Mouse (Mus musculus) gastrocnemius, postnatal 14 days (tissue): ENCODE data around the gene Rorb. TPM values are rescaled to one million over a fixed set of nuclear protein-coding genes. Genes with fewer than 3 reads are reported as not detected.

ENCODE experiments used
- DNase-seq: peaks from one replicate; pipeline ENCODE4 v3.0.0; 2021; ENCODE audit warnings: mixed read lengths
- intact Hi-C: fragments of 180-260 bp; cut with DNase I; formaldehyde crosslinking; loops from one replicate; pipeline ENCODE4 v1.15.1; 2025; ENCODE audit warnings: low total_unique reads
- total RNA-seq, 2 experiments: library from RNA; stranded (reverse); gene quantifications; 2 replicates each; pipeline ENCODE4 v1.2.3; 2021

The Rorb gene
- total RNA-seq, 2 experiments from 2014 or later: 0.23 to 0.33 TPM

DNA sequence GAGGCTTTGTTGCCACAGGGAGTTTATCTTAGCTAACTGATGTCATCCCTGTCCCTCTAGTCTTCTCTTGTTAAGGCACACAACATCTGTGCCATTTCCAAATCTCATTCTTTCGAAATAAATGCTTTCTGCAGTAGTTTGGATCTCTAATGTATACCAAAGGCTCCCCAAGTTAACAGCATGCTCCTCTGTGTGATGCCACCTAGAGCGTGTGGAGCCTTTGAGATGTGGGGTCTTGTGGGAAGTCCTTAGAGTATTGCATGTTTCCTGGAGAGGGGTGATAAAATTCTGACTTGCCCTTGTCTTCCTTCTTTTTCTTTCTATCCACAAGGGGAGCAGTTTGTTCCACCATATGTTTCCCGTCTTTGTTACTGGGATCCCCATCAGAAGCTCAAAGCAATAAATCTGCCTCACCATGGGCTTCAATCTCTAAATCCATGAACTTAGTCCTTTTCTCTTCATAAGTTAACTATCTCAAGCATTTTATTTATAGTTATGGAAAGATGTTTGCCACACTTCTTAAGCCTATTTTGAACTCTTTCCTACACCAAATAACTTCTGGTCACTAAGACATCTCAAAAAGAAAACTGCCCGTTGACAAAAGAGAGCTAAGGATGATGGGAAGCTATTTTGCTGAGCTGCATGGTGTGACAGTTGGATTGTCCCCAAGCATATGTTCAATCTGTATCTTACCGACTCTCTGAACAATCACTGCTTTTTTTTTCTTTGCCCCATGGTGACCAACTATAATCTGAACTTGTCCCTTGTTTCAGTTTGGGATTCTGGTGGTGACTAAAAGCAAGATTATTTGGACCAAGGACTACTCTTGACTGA lies 76.3 kb downstream of the Rorb start:
- DNase-seq: no peak
- intact Hi-C loops: no loop called here

- DNase-seq: no peak
- intact Hi-C loops: no loop called here
Measured at GRCm38 (mm10) chr19:19033974-19034373, 77.0 kb downstream of the Rorb start.

GRCm38 (mm10) chr19:19005144-19005543 lies 105.9 kb downstream of the Rorb start:
- intact Hi-C loops: no loop called here

GRCm38 (mm10) chr19:19004023-19004656 lies 106.9 kb downstream of the Rorb start:
- intact Hi-C loops: no loop called here
- no peak for DNase-seq

More at GRCm38 (mm10) chr19:19005144-19005543, 105.9 kb downstream of the Rorb start:
- no peak for DNase-seq

- intact Hi-C loops: no loop called here
- DNase-seq: no peak
Measured at GRCm38 (mm10) chr19:18998966-18999365, 112.0 kb downstream of the Rorb start.

DNA sequence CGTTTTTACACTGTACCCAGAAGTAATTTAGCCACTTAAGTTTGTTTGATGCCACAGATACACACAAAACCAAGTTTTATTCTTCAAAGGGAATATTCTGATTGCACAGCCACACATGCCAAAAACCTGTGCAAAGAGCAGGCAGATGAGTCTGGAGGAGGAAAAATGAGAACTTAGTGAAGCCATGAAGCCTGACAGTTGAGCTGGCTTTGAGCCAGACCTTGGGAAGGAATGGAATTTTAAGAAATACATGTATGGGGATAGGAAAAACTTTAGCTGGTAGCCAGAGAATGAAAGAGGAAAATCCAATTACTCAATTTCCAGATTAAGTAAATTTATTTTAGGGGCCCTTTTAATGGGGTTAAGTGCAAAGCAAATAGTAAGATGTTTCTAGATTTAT lies 113.3 kb downstream of the Rorb start:
- intact Hi-C loops: no loop called here
- DNase-seq: no peak

- no peak for DNase-seq
- intact Hi-C loops: no loop called here
Measured at GRCm38 (mm10) chr19:18979996-18980395, 131.0 kb downstream of the Rorb start.

GRCm38 (mm10) chr19:18974796-18975660 lies 136.0 kb downstream of the Rorb start:
- DNase-seq: no peak
- intact Hi-C loops: no loop called here

GRCm38 (mm10) chr19:18969386-18969785 lies 141.6 kb downstream of the Rorb start:
- intact Hi-C loops: no loop called here
- DNase-seq: no peak

DNA sequence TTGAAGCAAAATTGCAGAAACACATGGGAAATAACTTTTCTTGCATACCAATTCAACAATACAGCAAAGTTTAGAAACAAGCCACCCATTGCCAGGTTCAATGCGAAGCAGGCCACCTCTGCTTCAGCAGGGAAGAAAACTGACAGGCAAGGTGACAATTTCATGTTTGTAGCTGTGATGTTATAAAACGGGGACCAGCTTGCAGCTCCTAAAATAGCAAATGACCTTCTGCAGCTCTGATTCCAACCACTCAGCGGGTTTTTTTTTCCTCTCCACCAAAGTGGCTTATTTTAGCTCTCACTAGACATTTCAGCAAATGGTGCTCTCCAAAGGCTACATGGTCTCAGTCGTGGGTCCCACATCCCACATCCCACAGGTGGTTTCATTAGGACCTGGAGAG lies 143.7 kb downstream of the Rorb start:
- intact Hi-C loops: no loop called here
- DNase-seq: no peak

DNA sequence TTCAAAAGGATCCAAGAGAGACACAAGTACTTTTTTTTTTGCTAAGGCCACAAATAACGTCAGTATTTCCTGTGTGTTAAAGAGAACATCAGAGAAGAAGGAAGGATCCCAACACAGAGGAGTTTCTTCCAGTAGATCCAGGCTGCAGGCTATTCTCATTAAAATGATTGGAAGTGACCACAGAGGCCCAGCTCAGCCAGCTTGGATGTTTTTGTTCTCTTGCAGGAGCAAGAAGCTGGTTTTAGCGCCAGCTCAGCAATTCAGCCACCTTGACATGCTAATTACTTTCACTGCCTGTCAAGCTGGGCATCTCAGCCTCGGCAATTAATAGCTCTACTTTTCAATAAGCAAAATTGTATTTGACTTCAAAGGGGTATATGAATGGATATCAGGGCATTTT lies 151.1 kb downstream of the Rorb start:
- intact Hi-C loops: no loop called here
- no peak for DNase-seq

GRCm38 (mm10) chr19:18952806-18953205 lies 158.2 kb downstream of the Rorb start:
- intact Hi-C loops: no loop called here
- no peak for DNase-seq

DNA sequence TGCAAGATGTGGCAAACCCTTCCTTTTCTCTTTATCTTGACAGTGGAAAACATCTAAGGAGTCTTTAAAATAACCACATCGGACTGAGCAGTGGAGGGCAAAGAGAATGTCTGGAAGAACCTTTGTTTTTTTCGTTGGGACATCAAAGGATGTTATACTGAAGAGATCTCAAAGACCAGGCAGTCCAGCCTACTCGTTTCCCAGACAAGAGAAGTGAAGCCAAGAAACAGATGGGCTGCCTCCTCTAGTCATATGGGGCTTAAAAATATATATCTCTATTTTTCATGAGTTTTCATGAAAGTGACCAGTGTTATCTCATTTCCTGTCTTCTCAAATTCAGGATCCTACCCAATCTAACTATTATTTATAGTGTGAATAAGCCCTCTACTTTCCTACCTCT lies 163.8 kb downstream of the Rorb start:
- intact Hi-C loops: no loop called here
- no peak for DNase-seq

DNA sequence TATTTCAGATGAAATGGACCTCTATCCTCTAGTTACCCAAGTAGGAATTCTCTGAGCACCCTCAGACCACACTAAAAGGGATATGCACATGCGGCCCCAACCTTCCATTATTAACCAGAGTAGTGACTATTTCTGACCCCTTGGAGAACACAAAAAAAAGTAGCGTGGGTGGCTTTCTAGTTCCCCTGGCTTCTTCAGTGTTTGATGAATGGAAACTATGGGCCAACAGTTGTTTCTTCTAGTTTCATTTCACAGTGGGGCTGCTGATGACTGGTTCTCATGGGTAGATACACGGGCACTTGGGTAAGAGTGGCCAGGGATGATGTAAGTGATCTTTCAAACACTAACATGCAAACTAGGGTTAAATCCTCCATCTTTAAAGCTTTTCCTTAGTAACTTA lies 165.7 kb downstream of the Rorb start:
- intact Hi-C loops: no loop called here
- no peak for DNase-seq

DNA sequence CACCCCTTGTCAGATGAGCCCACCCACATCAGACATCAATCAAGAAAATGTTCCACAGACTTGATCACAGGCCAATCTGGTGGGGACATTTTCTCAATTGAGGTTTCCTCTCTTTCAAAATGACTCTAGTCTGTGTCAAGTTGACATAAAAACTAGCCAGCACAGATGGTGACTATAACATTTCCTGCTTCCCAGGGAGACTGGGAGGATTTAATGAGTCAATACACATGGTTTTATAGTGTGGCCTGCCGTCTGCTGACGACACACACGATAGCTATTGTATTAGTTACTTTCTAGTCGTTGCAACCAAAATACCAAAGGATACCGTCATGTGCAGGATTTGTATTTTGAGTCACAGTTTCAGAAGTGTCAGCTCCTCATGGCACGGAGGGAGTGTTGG lies 169.6 kb downstream of the Rorb start:
- intact Hi-C loops: no loop called here
- DNase-seq: no peak

- no peak for DNase-seq
- intact Hi-C loops: no loop called here
Measured at GRCm38 (mm10) chr19:18911755-18912340, 199.1 kb downstream of the Rorb start.

- peak; percentile 18 for DNase-seq
- intact Hi-C loops: no loop called here
Measured at GRCm38 (mm10) chr19:18909641-18910040, 201.4 kb downstream of the Rorb start.

DNA sequence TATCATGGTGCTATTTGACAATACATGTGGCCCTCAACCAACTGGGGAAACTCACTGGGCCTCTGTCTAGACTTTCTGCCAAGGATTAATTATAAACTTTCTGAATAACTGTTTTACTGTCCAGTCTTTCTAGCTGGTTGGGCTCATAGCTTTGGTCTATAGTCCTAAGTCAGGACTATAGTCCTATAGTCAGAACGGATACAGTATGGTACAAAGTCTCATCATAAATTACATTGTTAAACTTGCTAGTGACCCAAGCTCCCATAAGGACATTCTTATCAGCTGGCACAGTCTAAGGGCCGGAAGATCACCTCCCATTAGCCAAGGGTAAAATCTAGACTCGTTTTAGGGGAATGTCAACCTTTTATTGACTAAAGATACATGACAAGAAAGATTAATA lies 205.5 kb downstream of the Rorb start:
- DNase-seq: no peak
- intact Hi-C loops: no loop called here

- intact Hi-C loops: no loop called here
- no peak for DNase-seq
Measured at GRCm38 (mm10) chr19:18902694-18903067, 208.3 kb downstream of the Rorb start.
